Mouse (Mus musculus) CH12.LX (cell line): ENCODE data around the gene Skp2.

Source experiments
- CTCF ChIP-seq, 2 experiments: IDR thresholded peaks in 1 of 2; conservative IDR thresholded peaks in 1 of 2; 2 replicates each; pipeline ENCODE4 v1.5.1; 2011 to 2012; ENCODE audit warnings: low read depth in 2 of 2, low read length in 2 of 2, improper control_type of control experiment in 1 of 2, inconsistent platforms in 1 of 2, mild to moderate bottlenecking in 1 of 2, moderate library complexity in 1 of 2
- GABPA ChIP-seq: IDR thresholded peaks from 2 replicates; pipeline ENCODE4 v1.6.1; 2012; ENCODE audit warnings: low read depth, low read length, improper control_type of control experiment, inconsistent platforms; ENCODE audit not compliant: insufficient replicate concordance
- JUN ChIP-seq: IDR thresholded peaks from 2 replicates; pipeline ENCODE4 v1.6.1; 2011; ENCODE audit warnings: low read depth, mild to moderate bottlenecking, low read length, improper control_type of control experiment, moderate library complexity; ENCODE audit not compliant: insufficient read depth
- MAFK ChIP-seq: IDR thresholded peaks from 2 replicates; pipeline ENCODE4 v1.6.1; 2011; ENCODE audit warnings: low read length, improper control_type of control experiment; ENCODE audit not compliant: insufficient replicate concordance
- POLR2A ChIP-seq: IDR thresholded peaks from 2 replicates; pipeline ENCODE4 v1.6.1; 2011; ENCODE audit warnings: low read depth, mild to moderate bottlenecking, improper control_type of control experiment, low read length
- RAD21 ChIP-seq: IDR thresholded peaks from 2 replicates; pipeline ENCODE4 v1.6.1; 2011; ENCODE audit warnings: low read depth, mild to moderate bottlenecking, low read length, improper control_type of control experiment, moderate library complexity
- UBTF ChIP-seq: IDR thresholded peaks from 2 replicates; pipeline ENCODE4 v1.6.1; 2012; ENCODE audit warnings: low read depth, mild to moderate bottlenecking, inconsistent platforms, low read length, improper control_type of control experiment, moderate library complexity
- ZMIZ1 ChIP-seq: IDR thresholded peaks from 2 replicates; pipeline ENCODE4 v1.6.1; 2012; ENCODE audit warnings: low read depth, mild to moderate bottlenecking, inconsistent platforms, low read length, improper control_type of control experiment
- ZNF384 ChIP-seq: IDR thresholded peaks from 2 replicates; pipeline ENCODE4 v1.6.1; 2012; ENCODE audit warnings: low read depth, low read length, improper control_type of control experiment, inconsistent platforms

DNA sequence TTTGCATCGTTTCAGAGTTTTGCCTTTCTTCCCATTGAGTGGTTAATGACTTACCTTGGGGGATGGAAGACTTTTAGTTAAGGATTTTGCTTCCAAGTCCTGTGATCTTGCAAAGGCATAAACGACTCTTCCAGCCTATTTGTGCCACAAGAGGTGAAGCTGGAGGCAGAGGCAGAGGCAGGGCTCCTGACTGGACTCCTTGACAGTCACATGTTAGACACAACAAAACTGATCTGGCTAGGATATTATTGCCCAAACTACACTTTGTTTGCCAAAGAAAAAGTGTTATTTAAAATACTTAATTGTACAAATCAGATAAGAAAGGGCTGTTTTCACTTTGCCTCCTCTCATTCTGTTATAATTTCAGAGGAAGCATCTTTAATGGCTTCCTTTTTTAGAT is 81.1 kb downstream of the Skp2 start:
- TF ChIP-seq CTCF (conservative IDR thresholded peaks at IDR 0.05 in 1 of 2, IDR thresholded peaks at IDR 0.05 in 1 of 2; ENCODE audit: low read depth in 2 of 2, low read length in 2 of 2), result no peak
- no peak for TF ChIP-seq ZMIZ1
- no peak for TF ChIP-seq MAFK
- no peak for TF ChIP-seq POLR2A
- TF ChIP-seq ZNF384, result no peak
- TF ChIP-seq RAD21, result no peak
- no peak for TF ChIP-seq UBTF
- no peak for TF ChIP-seq GABPA
- TF ChIP-seq JUN, result no peak
